Mouse (Mus musculus): ENCODE measurements around the gene Fam20b. TPM values are rescaled to one million over a fixed set of nuclear protein-coding genes. Genes with fewer than 3 reads are reported as not detected.

The Fam20b gene
- polyA plus RNA-seq, 1 experiment from 2014 or later, result 22.9 TPM

- DNase-seq (ENCODE audit: low spot score) (no peak), ATAC-seq (ENCODE audit: low FRiP score) (no peak)
- no peak overlapping the region for H3K4me2 ChIP-seq (replicated peaks; ENCODE audit: low read depth, low read length)
- H3K9me3 ChIP-seq (ENCODE audit: control insufficient read depth, low read length), result no peaks in the 10 kb centered on the region
- no peak overlapping the region for H3K27ac ChIP-seq (ENCODE audit: low read depth, low read length)
- no peaks in the 10 kb centered on the region for H3K27me3 ChIP-seq (ENCODE audit: control insufficient read depth, insufficient read depth, low read length)
- no peaks in the 10 kb centered on the region for H3K4me1 ChIP-seq (replicated peaks; ENCODE audit: control insufficient read depth, insufficient read depth, low read length)
- H3K4me3 ChIP-seq (ENCODE audit: low read depth, low read length), result no peak overlapping the region
- H3K36me3 ChIP-seq (ENCODE audit: control insufficient read depth, insufficient read depth, low read length), result no peaks in the 10 kb centered on the region
- whole genome bisulfite sequencing, result 83% methylated on average over 3 of the region's 3 CpGs
- no peak overlapping the region for H3K9ac ChIP-seq (ENCODE audit: low read depth, low read length)
Measured at GRCm38 (mm10) chr1:156734019-156734418, 15.1 kb upstream of the Fam20b start.

GRCm38 (mm10) chr1:156733559-156733958 is 14.7 kb upstream of the Fam20b start:
- no peak overlapping the region for H3K4me2 ChIP-seq (replicated peaks; ENCODE audit: low read depth, low read length)
- no peaks in the 10 kb centered on the region for H3K4me1 ChIP-seq (replicated peaks; ENCODE audit: control insufficient read depth, insufficient read depth, low read length)
- no peak for ATAC-seq (ENCODE audit: low FRiP score)
- no peaks in the 10 kb centered on the region for H3K27me3 ChIP-seq (ENCODE audit: control insufficient read depth, insufficient read depth, low read length)
- DNase-seq (ENCODE audit: low spot score), result no peak
- no peaks in the 10 kb centered on the region for H3K9me3 ChIP-seq (ENCODE audit: control insufficient read depth, low read length)
- H3K36me3 ChIP-seq (ENCODE audit: control insufficient read depth, insufficient read depth, low read length), result no peaks in the 10 kb centered on the region
- H3K9ac ChIP-seq (ENCODE audit: low read depth, low read length), result no peak overlapping the region
- no peak overlapping the region for H3K4me3 ChIP-seq (ENCODE audit: low read depth, low read length)
- no peak overlapping the region for H3K27ac ChIP-seq (ENCODE audit: low read depth, low read length)
- WGBS, result 91% methylated on average over 9 of the region's 9 CpGs

- 94% methylated on average over 5 of the region's 5 CpGs for WGBS
- ATAC-seq (ENCODE audit: low FRiP score) (no peak), DNase-seq (ENCODE audit: low spot score) (no peak)
- no peak overlapping the region for H3K4me2 ChIP-seq (replicated peaks; ENCODE audit: low read depth, low read length)
- no peaks in the 10 kb centered on the region for H3K27me3 ChIP-seq (ENCODE audit: control insufficient read depth, insufficient read depth, low read length)
- H3K36me3 ChIP-seq (ENCODE audit: control insufficient read depth, insufficient read depth, low read length), result no peaks in the 10 kb centered on the region
- no peak overlapping the region for H3K9ac ChIP-seq (ENCODE audit: low read depth, low read length)
- no peaks in the 10 kb centered on the region for H3K9me3 ChIP-seq (ENCODE audit: control insufficient read depth, low read length)
- H3K4me3 ChIP-seq (ENCODE audit: low read depth, low read length), result no peak overlapping the region
- H3K27ac ChIP-seq (ENCODE audit: low read depth, low read length), result no peak overlapping the region
- H3K4me1 ChIP-seq (replicated peaks; ENCODE audit: control insufficient read depth, insufficient read depth, low read length), result no peaks in the 10 kb centered on the region
Measured at GRCm38 (mm10) chr1:156732996-156733395, 14.1 kb upstream of the Fam20b start.

GRCm38 (mm10) chr1:156730802-156731201 is 11.9 kb upstream of the Fam20b start:
- H3K9me3 ChIP-seq (ENCODE audit: control insufficient read depth, low read length), result no peaks in the 10 kb centered on the region
- WGBS, result 64% methylated on average over 9 of the region's 9 CpGs
- ATAC-seq (ENCODE audit: low FRiP score), result no peak
- H3K4me3 ChIP-seq (ENCODE audit: low read depth, low read length), result no peak overlapping the region
- H3K27ac ChIP-seq (ENCODE audit: low read depth, low read length), result no peak overlapping the region
- no peak overlapping the region for H3K9ac ChIP-seq (ENCODE audit: low read depth, low read length)
- no peaks in the 10 kb centered on the region for H3K36me3 ChIP-seq (ENCODE audit: control insufficient read depth, insufficient read depth, low read length)
- no peaks in the 10 kb centered on the region for H3K4me1 ChIP-seq (replicated peaks; ENCODE audit: control insufficient read depth, insufficient read depth, low read length)
- no peak overlapping the region for H3K4me2 ChIP-seq (replicated peaks; ENCODE audit: low read depth, low read length)
- DNase-seq (ENCODE audit: low spot score), result peak; percentile 38
- H3K27me3 ChIP-seq (ENCODE audit: control insufficient read depth, insufficient read depth, low read length), result no peaks in the 10 kb centered on the region

- WGBS, result 90% methylated on average over 13 of the region's 14 CpGs
Measured at GRCm38 (mm10) chr1:156727234-156728108, 8.6 kb upstream of the Fam20b start.

GRCm38 (mm10) chr1:156722089-156722488 is 3.2 kb upstream of the Fam20b start:
- Histone ChIP-seq H3K4me1 (replicated peaks; ENCODE audit: control insufficient read depth, insufficient read depth, low read length) (no peaks in the 10 kb centered on the region), H3K27me3 (ENCODE audit: control insufficient read depth, insufficient read depth, low read length) (no peaks in the 10 kb centered on the region), H3K9ac (ENCODE audit: low read depth, low read length) (no peak overlapping the region), H3K4me2 (replicated peaks; ENCODE audit: low read depth, low read length) (no peak overlapping the region), H3K4me3 (ENCODE audit: low read depth, low read length) (no peak overlapping the region), H3K27ac (ENCODE audit: low read depth, low read length) (no peak overlapping the region), H3K36me3 (ENCODE audit: control insufficient read depth, insufficient read depth, low read length) (no peaks in the 10 kb centered on the region), H3K9me3 (ENCODE audit: control insufficient read depth, low read length) (no peaks in the 10 kb centered on the region)
- WGBS, result 65% methylated on average over 6 of the region's 6 CpGs
- DNase-seq (ENCODE audit: low spot score), result no peak
- no peak for ATAC-seq (ENCODE audit: low FRiP score)

More at GRCm38 (mm10) chr1:156727234-156728108, 8.6 kb upstream of the Fam20b start:
- H3K27me3 ChIP-seq (ENCODE audit: control insufficient read depth, insufficient read depth, low read length), result no peaks in the 10 kb centered on the region
- no peak overlapping the region for H3K4me2 ChIP-seq (replicated peaks; ENCODE audit: low read depth, low read length)
- H3K36me3 ChIP-seq (ENCODE audit: control insufficient read depth, insufficient read depth, low read length), result no peaks in the 10 kb centered on the region
- no peak overlapping the region for H3K9ac ChIP-seq (ENCODE audit: low read depth, low read length)
- H3K9me3 ChIP-seq (ENCODE audit: control insufficient read depth, low read length), result no peaks in the 10 kb centered on the region
- H3K4me3 ChIP-seq (ENCODE audit: low read depth, low read length), result no peak overlapping the region
- ATAC-seq (ENCODE audit: low FRiP score), result no peak
- H3K4me1 ChIP-seq (replicated peaks; ENCODE audit: control insufficient read depth, insufficient read depth, low read length), result no peaks in the 10 kb centered on the region
- no peak overlapping the region for H3K27ac ChIP-seq (ENCODE audit: low read depth, low read length)
- DNase-seq (ENCODE audit: low spot score), result no peak

GRCm38 (mm10) chr1:156720046-156720445 is 1.2 kb upstream of the Fam20b start:
- no peak overlapping the region for H3K27ac ChIP-seq (ENCODE audit: low read depth, low read length)
- no peaks in the 10 kb centered on the region for H3K4me1 ChIP-seq (replicated peaks; ENCODE audit: control insufficient read depth, insufficient read depth, low read length)
- H3K27me3 ChIP-seq (ENCODE audit: control insufficient read depth, insufficient read depth, low read length), result no peaks in the 10 kb centered on the region
- ATAC-seq (ENCODE audit: low FRiP score) (no peak), DNase-seq (ENCODE audit: low spot score) (no peak)
- no peaks in the 10 kb centered on the region for H3K9me3 ChIP-seq (ENCODE audit: control insufficient read depth, low read length)
- H3K4me2 ChIP-seq (replicated peaks; ENCODE audit: low read depth, low read length), result no peak overlapping the region
- WGBS, result 60% methylated on average over 4 of the region's 4 CpGs
- no peaks in the 10 kb centered on the region for H3K36me3 ChIP-seq (ENCODE audit: control insufficient read depth, insufficient read depth, low read length)
- no peak overlapping the region for H3K9ac ChIP-seq (ENCODE audit: low read depth, low read length)
- no peak overlapping the region for H3K4me3 ChIP-seq (ENCODE audit: low read depth, low read length)

- DNase-seq (ENCODE audit: low spot score) (peak; percentile 79), ATAC-seq (ENCODE audit: low FRiP score) (peak; percentile 91)
- no peaks in the 10 kb centered on the region for H3K27me3 ChIP-seq (ENCODE audit: control insufficient read depth, insufficient read depth, low read length)
- no peaks in the 10 kb centered on the region for H3K4me1 ChIP-seq (replicated peaks; ENCODE audit: control insufficient read depth, insufficient read depth, low read length)
- H3K4me3 ChIP-seq (ENCODE audit: low read depth, low read length), result peak overlapping the region; percentile 91
- H3K27ac ChIP-seq (ENCODE audit: low read depth, low read length), result peak overlapping the region; percentile 90
- no peaks in the 10 kb centered on the region for H3K9me3 ChIP-seq (ENCODE audit: control insufficient read depth, low read length)
- H3K4me2 ChIP-seq (replicated peaks; ENCODE audit: low read depth, low read length), result peak overlapping the region; percentile 51
- H3K9ac ChIP-seq (ENCODE audit: low read depth, low read length), result peak overlapping the region; percentile 85
- under 1% methylated on average over 50 of the region's 73 CpGs for WGBS
- no peaks in the 10 kb centered on the region for H3K36me3 ChIP-seq (ENCODE audit: control insufficient read depth, insufficient read depth, low read length)
Measured at GRCm38 (mm10) chr1:156718286-156718949, 468 bp downstream of the Fam20b start.
